Mouse (Mus musculus) liver, embryonic 11.5 days (tissue): ENCODE results near the gene Clic5. TPM values are rescaled to one million over a fixed set of nuclear protein-coding genes. Genes with fewer than 3 reads are reported as not detected.
A peak's percentile ranks its signal among the peaks of the same experiment; 100 is the strongest.

Source experiments
- ATAC-seq: fragments of 200-750 bp; cut with Nextera tagmentation; replicated peaks from 2 replicates; pipeline ENCODE4 v1.8.0; 2017; ENCODE audit warnings: moderate number of reproducible peaks, mild to moderate bottlenecking, moderate TSS enrichment, moderate library complexity; ENCODE audit not compliant: low FRiP score
- DNase-seq: peaks from one replicate; pipeline ENCODE4 v3.0.0-alpha.2; 2017; ENCODE audit warnings: low spot score
- H3K27ac ChIP-seq: fragments of 300-500 bp; sonication (generic); 2 replicates; pipeline ENCODE4 v1.5.1; 2014; ENCODE audit warnings: mild to moderate bottlenecking, low read depth, low read length, control low read depth
- H3K27me3 ChIP-seq: fragments of 300-500 bp; sonication (generic); replicated peaks from 2 replicates; pipeline ENCODE4 v1.6.1; 2014; ENCODE audit warnings: low read length, mixed read lengths; ENCODE audit not compliant: control insufficient read depth, insufficient read depth
- H3K36me3 ChIP-seq: fragments of 300-500 bp; sonication (generic); 2 replicates; pipeline ENCODE4 v1.6.1; 2014; ENCODE audit warnings: mild to moderate bottlenecking, low read length, moderate library complexity, mixed read lengths; ENCODE audit not compliant: control insufficient read depth, insufficient read depth
- H3K4me1 ChIP-seq: fragments of 300-500 bp; sonication (generic); replicated peaks from 2 replicates; pipeline ENCODE4 v1.6.1; 2014; ENCODE audit warnings: low read length, mixed read lengths; ENCODE audit not compliant: control insufficient read depth, insufficient read depth
- H3K4me2 ChIP-seq: fragments of 300-500 bp; sonication (generic); 2 replicates; pipeline ENCODE4 v1.6.1; 2014; ENCODE audit warnings: mild to moderate bottlenecking, control low read depth, moderate library complexity
- H3K4me3 ChIP-seq: fragments of 300-500 bp; sonication (generic); 2 replicates; pipeline ENCODE4 v1.5.1; 2014; ENCODE audit warnings: low read depth, low read length, control low read depth
- H3K9ac ChIP-seq: fragments of 300-500 bp; sonication (generic); 2 replicates; pipeline ENCODE4 v1.6.1; 2014; ENCODE audit warnings: low read depth, low read length, control low read depth
- H3K9me3 ChIP-seq: fragments of 300-500 bp; sonication (generic); 2 replicates; pipeline ENCODE4 v1.6.1; 2016; ENCODE audit warnings: low read length, inconsistent platforms, mixed read lengths; ENCODE audit not compliant: control insufficient read depth
- WGBS: fragments of 180-500 bp; shearing (Covaris S2); extraction: QIAGEN DNeasy Blood & Tissue Kit; methylation state at CpG from one replicate; pipeline ENCODE4 v1.1.7; 2014; 5-methylcytosine and 5-hydroxymethylcytosine counted together
- polyA plus RNA-seq: library from polyadenylated mRNA; unstranded; fragments of >200 nt; fragmentation: Nextera tagmentation; extraction: Ambion mirVana; gene quantifications from 2 replicates; pipeline ENCODE4 v1.2.1, GENCODE M21; 2014

Gene Clic5
- 0.64 and 0.75 TPM in 2 replicates for polyA plus RNA-seq

DNA sequence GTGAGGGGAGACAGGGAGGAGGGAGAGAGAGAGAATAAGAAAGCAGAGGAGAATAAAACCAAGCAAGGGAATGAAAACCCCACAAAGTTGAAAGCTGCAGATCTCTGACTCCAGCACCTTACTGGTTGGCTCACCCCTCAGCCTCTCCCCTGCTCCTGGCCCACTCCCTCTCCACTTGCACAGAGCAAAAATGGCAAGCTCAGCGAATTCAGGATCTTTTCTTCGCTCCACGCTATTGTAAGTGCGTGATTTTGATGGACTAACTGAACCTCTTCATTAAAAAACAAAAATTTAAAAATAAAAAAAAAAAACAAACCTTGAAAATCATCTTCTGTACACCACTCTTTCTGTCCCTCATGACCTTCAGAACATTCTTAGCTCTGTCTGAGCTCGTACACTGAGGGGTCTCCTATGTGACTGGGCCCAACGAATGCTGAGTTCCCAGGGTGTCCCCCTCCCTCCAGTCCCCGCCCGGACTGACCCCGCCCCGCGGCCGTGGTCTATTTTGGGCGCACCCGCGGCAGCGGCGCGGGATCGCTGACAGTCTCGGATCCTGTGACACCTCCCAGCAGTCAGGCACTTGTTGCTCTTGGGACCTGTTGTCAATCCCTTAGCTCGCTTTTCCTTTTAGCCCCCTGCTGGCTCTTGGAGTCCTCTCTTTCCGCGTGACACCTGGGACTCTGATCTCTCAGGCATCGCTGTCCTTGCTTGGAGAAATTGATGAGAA, at the start of gene Clic5:
TSS of gene Clic5 (plus strand) at position 543 of the 727 bp plus-strand sequence.
- Histone ChIP-seq H3K4me1 (no peaks in the 10 kb centered on the region; the same call in 1 of the 2 replicates), H3K4me3 (peak within 1 kb of the TSS; percentile 52), H3K36me3 (no peaks in the 10 kb centered on the region), H3K9me3 (no peaks in the 10 kb centered on the region), H3K27me3 (peaks cover 23% of the 10 kb centered on the region), H3K9ac (no peak within 1 kb of the TSS), H3K4me2 (peak within 1 kb of the TSS; percentile 94), H3K27ac (no peak within 1 kb of the TSS)
- ATAC-seq (peak; percentile 58), DNase-seq (peak; percentile 51)
- 4% methylated on average over 24 of the region's 24 CpGs for WGBS

DNA sequence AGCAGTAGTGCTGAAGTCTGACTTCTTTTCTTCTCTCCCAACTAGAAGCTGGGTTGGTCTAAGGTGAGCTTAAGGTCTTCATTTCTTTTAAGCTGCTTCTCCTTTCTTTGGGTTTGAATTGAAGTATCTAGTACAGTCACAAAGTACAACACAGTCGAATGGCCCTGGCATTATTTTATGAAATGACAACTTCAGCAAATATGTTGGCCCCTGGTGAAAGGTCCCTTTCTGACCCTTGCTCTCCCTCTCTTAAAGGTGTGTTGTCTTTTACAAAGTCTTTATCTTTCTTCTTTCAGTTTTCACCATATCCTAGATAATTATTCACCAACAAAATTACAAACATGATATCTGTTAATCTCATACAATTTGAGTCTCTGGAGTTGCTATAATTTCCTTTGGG, 42.6 kb upstream of the Clic5 start:
- no peak overlapping the region for H3K9ac ChIP-seq
- no peak for ATAC-seq
- no peaks in the 10 kb centered on the region for H3K27me3 ChIP-seq
- no peak overlapping the region for H3K4me3 ChIP-seq
- no peak for DNase-seq
- H3K9me3 ChIP-seq, result no peaks in the 10 kb centered on the region
- H3K27ac ChIP-seq, result no peak overlapping the region
- H3K4me1 ChIP-seq, result no peaks in the 10 kb centered on the region
- H3K4me2 ChIP-seq, result no peak overlapping the region
- 69% methylated on average over 1 of the region's 1 CpGs for WGBS
- H3K36me3 ChIP-seq, result no peaks in the 10 kb centered on the region

DNA sequence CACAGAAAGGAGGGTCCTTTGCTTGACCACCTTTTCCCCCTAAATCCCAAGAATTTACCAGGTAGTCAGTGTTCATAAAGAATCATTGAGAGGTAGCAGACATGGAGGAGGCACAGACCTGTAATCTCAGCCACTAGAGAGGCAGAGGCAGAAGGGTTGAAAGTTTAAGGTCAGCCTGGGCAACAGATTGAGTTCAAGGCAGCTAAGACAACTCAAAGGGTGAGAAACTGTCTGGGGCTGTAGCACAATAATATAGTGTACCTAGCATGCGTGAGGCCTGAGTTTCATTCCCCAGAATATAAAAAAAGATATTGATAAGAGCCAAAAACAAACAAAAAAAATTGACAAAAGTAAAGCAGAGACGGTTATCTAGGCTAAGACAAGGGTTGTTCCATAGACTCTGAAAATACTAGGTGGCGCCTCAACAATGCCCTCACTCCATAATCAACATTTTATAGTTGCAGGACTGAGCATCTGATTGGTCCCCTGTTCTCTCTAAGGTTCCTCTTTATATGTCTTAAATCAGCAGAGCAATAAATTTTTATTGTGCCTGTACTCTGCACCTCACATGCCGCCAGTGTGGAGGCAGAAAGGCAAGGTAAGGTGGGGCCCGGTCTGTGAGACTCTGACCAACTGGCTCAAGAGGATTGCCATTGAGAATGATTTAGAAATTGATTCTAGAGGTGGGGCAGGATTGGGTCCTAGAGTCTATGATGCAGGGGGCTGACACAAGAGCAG, 40.1 kb upstream of the Clic5 start:
- DNase-seq (no peak), ATAC-seq (no peak)
- Histone ChIP-seq H3K9ac (no peak overlapping the region), H3K36me3 (no peaks in the 10 kb centered on the region), H3K9me3 (no peaks in the 10 kb centered on the region), H3K4me3 (no peak overlapping the region), H3K4me1 (no peaks in the 10 kb centered on the region), H3K27me3 (no peaks in the 10 kb centered on the region), H3K4me2 (no peak overlapping the region), H3K27ac (no peak overlapping the region)
- 85% methylated on average over 5 of the region's 5 CpGs for WGBS

DNA sequence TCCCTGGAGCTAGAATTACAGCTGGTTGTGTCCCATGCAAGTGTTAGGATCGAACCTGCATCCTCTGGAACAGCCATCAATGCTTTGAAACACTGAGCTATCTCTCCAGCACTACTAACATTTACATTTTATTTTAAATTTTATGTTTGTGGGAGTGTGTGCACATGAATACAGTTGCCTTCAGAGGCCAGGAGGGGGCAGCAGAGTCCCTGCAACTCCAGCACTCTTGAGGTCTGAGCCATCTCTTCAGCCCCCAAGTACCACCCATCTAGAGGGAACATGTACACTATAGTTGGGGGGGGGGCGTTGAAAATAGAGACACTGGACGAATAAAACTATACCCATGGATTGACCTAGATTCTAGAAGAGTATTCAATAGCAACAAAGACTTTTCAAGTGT, 37.3 kb upstream of the Clic5 start:
- no peak for DNase-seq
- no peaks in the 10 kb centered on the region for H3K4me1 ChIP-seq
- H3K27me3 ChIP-seq, result no peaks in the 10 kb centered on the region
- no peak overlapping the region for H3K4me3 ChIP-seq
- ATAC-seq, result no peak; the same call in 1 of the 2 replicates
- H3K27ac ChIP-seq, result no peak overlapping the region
- no peaks in the 10 kb centered on the region for H3K9me3 ChIP-seq
- no peak overlapping the region for H3K9ac ChIP-seq
- H3K4me2 ChIP-seq, result no peak overlapping the region
- H3K36me3 ChIP-seq, result no peaks in the 10 kb centered on the region
- 55% methylated on average over 3 of the region's 3 CpGs for WGBS

DNA sequence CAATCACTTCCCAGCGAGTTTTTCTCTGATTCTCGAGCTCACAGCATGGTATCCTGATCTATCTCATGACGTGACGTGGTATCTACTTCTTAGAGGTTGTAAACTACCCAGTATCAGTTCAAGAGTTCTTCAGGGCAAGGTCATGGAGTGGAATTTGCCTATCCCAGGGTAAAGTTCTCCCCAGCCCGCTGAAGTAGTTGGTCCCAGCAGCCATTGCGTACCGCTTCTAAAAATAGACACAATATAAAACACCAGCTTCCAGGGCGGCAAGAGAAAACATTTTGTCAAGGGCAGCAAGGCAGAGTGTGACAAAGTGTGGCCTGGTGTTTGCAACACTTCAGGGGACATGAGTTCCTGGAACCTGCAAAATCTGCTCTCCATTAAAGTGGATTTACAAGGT, 36.5 kb upstream of the Clic5 start:
- DNase-seq (no peak), ATAC-seq (no peak)
- Histone ChIP-seq H3K9ac (no peak overlapping the region), H3K4me1 (no peaks in the 10 kb centered on the region), H3K4me2 (no peak overlapping the region), H3K27ac (no peak overlapping the region), H3K4me3 (no peak overlapping the region), H3K9me3 (no peaks in the 10 kb centered on the region), H3K27me3 (no peaks in the 10 kb centered on the region), H3K36me3 (no peaks in the 10 kb centered on the region)
- 74% methylated on average over 8 of the region's 8 CpGs for WGBS

DNA sequence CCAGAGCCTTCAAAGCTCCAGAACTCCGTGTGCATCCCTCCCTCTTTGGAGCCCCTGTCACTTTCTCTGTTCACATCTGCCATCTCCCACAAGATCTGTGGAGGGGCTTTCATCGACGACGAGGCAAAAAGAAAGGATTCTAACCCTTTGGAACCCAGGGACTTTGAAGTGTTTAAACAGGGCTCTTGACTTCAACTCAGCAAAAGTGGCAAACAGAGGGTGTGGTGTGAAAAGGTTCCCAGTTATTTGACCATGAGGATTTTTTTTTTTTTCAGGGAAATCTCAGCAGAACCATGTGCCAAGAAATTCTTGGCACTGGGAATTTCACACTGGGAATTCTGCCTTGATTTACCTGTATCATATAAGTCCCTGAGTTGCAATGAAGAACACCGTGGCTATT, 34.5 kb upstream of the Clic5 start:
- H3K4me1 ChIP-seq, result no peaks in the 10 kb centered on the region
- DNase-seq (no peak), ATAC-seq (no peak)
- H3K36me3 ChIP-seq, result no peaks in the 10 kb centered on the region
- WGBS, result 56% methylated on average over 5 of the region's 5 CpGs
- no peaks in the 10 kb centered on the region for H3K9me3 ChIP-seq
- H3K27ac ChIP-seq, result no peak overlapping the region
- H3K4me2 ChIP-seq, result no peak overlapping the region
- H3K27me3 ChIP-seq, result no peaks in the 10 kb centered on the region
- H3K9ac ChIP-seq, result no peak overlapping the region
- H3K4me3 ChIP-seq, result no peak overlapping the region

DNA sequence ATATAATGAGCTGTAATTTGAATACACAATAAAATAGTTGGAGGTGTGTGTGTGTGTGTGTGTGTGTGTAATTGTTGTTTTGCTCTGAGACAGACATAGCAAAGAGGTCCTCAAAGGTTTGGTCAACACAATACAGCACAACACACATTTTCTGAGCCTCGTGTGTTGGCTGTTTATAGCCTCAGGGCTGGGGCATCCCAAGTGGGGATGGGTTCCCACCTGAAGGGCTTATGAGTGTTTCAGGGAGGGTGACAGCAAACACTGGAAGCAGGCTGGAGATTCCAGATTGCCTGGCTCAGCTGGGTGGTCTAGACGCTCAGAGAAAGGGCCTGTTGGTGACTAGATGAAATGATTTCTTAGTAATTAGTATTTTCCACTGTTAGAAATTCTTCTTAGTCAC, 33.2 kb upstream of the Clic5 start:
- WGBS, result 61% methylated on average over 2 of the region's 2 CpGs
- Histone ChIP-seq H3K4me3 (no peak overlapping the region), H3K9ac (no peak overlapping the region), H3K4me1 (no peaks in the 10 kb centered on the region), H3K4me2 (no peak overlapping the region), H3K27me3 (no peaks in the 10 kb centered on the region), H3K36me3 (no peaks in the 10 kb centered on the region), H3K9me3 (no peaks in the 10 kb centered on the region), H3K27ac (no peak overlapping the region)
- no peak for ATAC-seq
- no peak for DNase-seq

DNA sequence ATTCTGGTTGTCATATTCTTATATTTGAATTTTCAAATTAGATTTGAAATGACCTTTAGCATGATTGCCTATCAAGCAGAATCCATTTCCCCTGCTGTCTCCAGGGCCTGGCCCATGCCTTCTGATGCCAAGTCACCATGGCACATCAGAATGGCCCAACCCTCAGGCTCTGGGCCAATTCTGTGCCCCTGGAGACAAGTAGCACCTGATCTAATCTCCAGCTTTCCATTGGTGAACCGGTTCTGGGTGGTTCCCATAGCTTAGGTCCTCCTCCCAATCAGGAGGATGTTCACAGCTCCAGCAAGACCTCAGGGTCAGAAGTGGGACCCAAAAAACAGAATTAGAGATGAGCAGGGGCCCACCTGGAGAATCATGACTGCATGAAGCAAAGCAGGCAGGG, 30.2 kb upstream of the Clic5 start:
- no peaks in the 10 kb centered on the region for H3K9me3 ChIP-seq
- no peak overlapping the region for H3K4me2 ChIP-seq
- DNase-seq, result no peak
- no peak for ATAC-seq
- no peaks in the 10 kb centered on the region for H3K27me3 ChIP-seq
- H3K9ac ChIP-seq, result no peak overlapping the region
- no peak overlapping the region for H3K4me3 ChIP-seq
- no peaks in the 10 kb centered on the region; the same call in 1 of the 2 replicates for H3K4me1 ChIP-seq
- H3K36me3 ChIP-seq, result no peaks in the 10 kb centered on the region
- 66% methylated on average over 1 of the region's 1 CpGs for WGBS
- no peak overlapping the region for H3K27ac ChIP-seq

DNA sequence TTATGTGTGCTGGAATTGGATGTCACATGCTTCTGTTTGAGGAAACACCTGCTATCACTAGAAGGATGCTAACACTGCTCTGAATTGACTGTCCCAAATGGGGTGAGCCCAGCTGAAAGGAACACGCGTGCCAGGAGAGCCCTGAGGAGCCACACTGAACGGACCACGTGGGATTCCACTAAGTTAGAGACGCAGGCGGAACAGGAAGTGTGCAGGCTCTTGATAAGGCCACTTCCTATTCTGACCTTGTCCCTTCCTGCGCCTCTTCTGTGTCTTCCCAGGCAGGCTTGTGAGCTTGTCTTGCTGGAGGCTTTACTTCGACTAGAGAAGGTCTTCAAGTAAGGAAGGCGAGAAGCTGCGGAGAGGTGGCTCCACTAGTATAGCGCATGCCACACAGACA, 27.9 kb upstream of the Clic5 start:
- H3K4me3 ChIP-seq, result no peak overlapping the region
- ATAC-seq (no peak), DNase-seq (no peak)
- H3K9ac ChIP-seq, result no peak overlapping the region
- no peak overlapping the region for H3K4me2 ChIP-seq
- H3K9me3 ChIP-seq, result no peaks in the 10 kb centered on the region
- H3K4me1 ChIP-seq, result no peaks in the 10 kb centered on the region; the same call in 1 of the 2 replicates
- no peaks in the 10 kb centered on the region for H3K36me3 ChIP-seq
- WGBS, result 54% methylated on average over 11 of the region's 11 CpGs
- no peak overlapping the region for H3K27ac ChIP-seq
- H3K27me3 ChIP-seq, result no peaks in the 10 kb centered on the region
